8 mouse cellular contexts compared by ENCODE assay signal in the genomic region with DNA sequence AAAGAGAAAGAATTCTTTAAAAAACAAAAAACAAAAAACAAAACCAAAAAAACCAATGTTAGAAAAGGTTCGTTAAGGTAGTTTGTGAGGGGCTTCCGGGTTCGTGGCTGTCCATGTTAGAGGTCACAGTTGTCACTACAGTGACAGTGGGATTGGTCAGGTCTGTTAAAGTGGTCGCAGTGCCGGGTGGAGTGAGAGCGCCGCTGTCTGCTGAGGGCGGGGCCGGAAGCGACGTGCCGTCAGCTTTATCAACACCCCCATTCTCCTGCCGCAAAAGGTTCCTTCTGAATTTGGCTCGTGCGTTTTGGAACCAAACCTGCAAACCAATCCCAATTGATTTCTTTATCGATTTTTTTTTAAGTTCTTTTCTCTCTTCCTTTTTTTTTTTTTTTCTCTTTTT. TPM values are rescaled to one million over a fixed set of nuclear protein-coding genes. Genes with fewer than 3 reads are reported as not detected.
A peak's percentile ranks its signal among the peaks of the same experiment; 100 is the strongest.
DNase-seq lines count a peak whose midpoint lies in the region; ATAC-seq lines count a peak whose summit lies in the region.

No protein-coding gene starts in this region.

- intact Hi-C loops in heart, postnatal 36 days (cut with DNase I), result no loop called here
- intact Hi-C loops in gastrocnemius, postnatal 14 days (cut with DNase I; ENCODE audit: low total_unique reads), result loop anchor here (10.0 kb wide), 2 partner anchors 433 to 593 kb away; a partner anchor contains a TSS

- peak overlapping the region; percentile 62 for H3K4me2 ChIP-seq in stomach, embryonic 16.5 days (ENCODE audit: low read depth, low read length)

- DNase-seq in heart, adult 11 months, result peak; percentile 79
- no peak for DNase-seq in heart, postnatal 36 days
- DNase-seq in c-Kit-positive CD71-negative TER-119-negative erythroid progenitor cells, embryonic 14.5 days (ENCODE audit: low read depth), result peak; percentile 50
- no peak for DNase-seq in spleen, postnatal 36 days (ENCODE audit: low spot score in 2 of 2)
- DNase-seq in gastrocnemius, postnatal 14 days, result no peak

- ATAC-seq in hematopoietic stem cell, adult 5-6 weeks (replicated peaks in 1 of 2; ENCODE audit: insufficient read depth in 1 of 2, low FRiP score in 2 of 2, low TSS enrichment in 1 of 2, low read depth in 1 of 2, poor library complexity in 2 of 2, severe bottlenecking in 2 of 2), result peak; percentile 62 to 64
- ATAC-seq in stomach, embryonic 16.5 days (ENCODE audit: insufficient read depth, low FRiP score), result no peak

- no peaks in the 10 kb centered on the region for H3K79me2 ChIP-seq in macrophage (ENCODE audit: inconsistent target)

- peaks cover 38% of the 10 kb centered on the region for H3K27me3 ChIP-seq in stomach, embryonic 16.5 days (ENCODE audit: control insufficient read depth, insufficient read depth, low read length)

- no peaks in the 10 kb centered on the region for H3K36me3 ChIP-seq in macrophage (ENCODE audit: inconsistent target)
- H3K36me3 ChIP-seq in stomach, embryonic 16.5 days (ENCODE audit: control insufficient read depth, insufficient read depth, low read length), result no peaks in the 10 kb centered on the region

- H3K27ac ChIP-seq in macrophage, result no peak overlapping the region
- H3K27ac ChIP-seq in stomach, embryonic 16.5 days (ENCODE audit: low read length), result no peak overlapping the region

- no peaks in the 10 kb centered on the region for H3K4me1 ChIP-seq in stomach, embryonic 16.5 days (ENCODE audit: control insufficient read depth, insufficient read depth, low read length)

- no peak overlapping the region for H3K9ac ChIP-seq in stomach, embryonic 16.5 days (ENCODE audit: low read length)

- peak overlapping the region; percentile 23 for H3K4me3 ChIP-seq in macrophage (ENCODE audit: inconsistent target)
- H3K4me3 ChIP-seq in stomach, embryonic 16.5 days (replicated peaks; ENCODE audit: low read length), result peak overlapping the region; percentile 37

- H3K9me3 ChIP-seq in stomach, embryonic 16.5 days (replicated peaks; ENCODE audit: control insufficient read depth, low read length), result no peaks in the 10 kb centered on the region

- 2% methylated on average over 15 of the region's 16 CpGs for whole genome bisulfite sequencing in macrophage (ENCODE audit: missing documents)
- 2% methylated on average over 16 of the region's 16 CpGs for WGBS in stomach, embryonic 16.5 days

RNA-seq across cellular contexts. Expression of a gene that starts 17.1 kb away (rescaled TPM):
- not detected for total RNA-seq in heart, postnatal 36 days (2021)
- total RNA-seq in hematopoietic stem cell, adult 5-6 weeks (2017), result not detected in 2 replicates
- under 1 TPM in 1 of 26 experiments, not detected in 25; 0.73 TPM for total RNA-seq in macrophage (2018; cell fraction: chromatin; rRNA removed)
- total RNA-seq in macrophage (2018; cell fraction: cytosol; rRNA removed), result not detected
- total RNA-seq in macrophage (2018; cell fraction: nucleus; rRNA removed), result under 1 TPM in 1 of 26 experiments, not detected in 25; 0.55 TPM
- polyA plus RNA-seq in macrophage (2018), result not detected in 3 replicates
- polyA plus RNA-seq in stomach, embryonic 16.5 days (2015; fragmentation: Nextera tagmentation; extraction: Ambion mirVana), result 0.87 and 1.2 TPM in 2 replicates
- total RNA-seq in gastrocnemius, postnatal 14 days (2021), result not detected

RNA-seq across cellular contexts. Expression of a gene that starts 25.3 kb away (rescaled TPM):
- total RNA-seq in heart, postnatal 36 days (2021), result 10 to 100 TPM; 10.8 to 15.2 TPM
- total RNA-seq in hematopoietic stem cell, adult 5-6 weeks (2017), result 8.1 and 9.9 TPM in 2 replicates
- 10 to 100 TPM in 1 of 26 experiments, 1 to 10 TPM in 24, not detected in 1; 1.1 to 12.1 (median 4.0) TPM for total RNA-seq in macrophage (2018; cell fraction: chromatin; rRNA removed)
- 10 to 100 TPM in 24 of 26 experiments, 1 to 10 TPM in 2; 9.2 to 19.6 (median 14.8) TPM for total RNA-seq in macrophage (2018; cell fraction: cytosol; rRNA removed)
- 10 to 100 TPM in 8 of 26 experiments, 1 to 10 TPM in 18; 2.9 to 23.2 (median 7.1) TPM for total RNA-seq in macrophage (2018; cell fraction: nucleus; rRNA removed)
- 5.2 to 14.8 TPM (median 11.9 TPM) in 3 replicates for polyA plus RNA-seq in macrophage (2018)
- polyA plus RNA-seq in stomach, embryonic 16.5 days (2015; fragmentation: Nextera tagmentation; extraction: Ambion mirVana), result 29.9 and 39.6 TPM in 2 replicates
- 10 to 100 TPM; 15.0 to 16.0 TPM for total RNA-seq in gastrocnemius, postnatal 14 days (2021)

Comparison
In these comparisons a context has a peak if more than half of its experiments do, and no peak if none do; other contexts are left out.
1. DNase-seq: peak in heart, adult 11 months (single experiment) and c-Kit-positive CD71-negative TER-119-negative erythroid progenitor cells, embryonic 14.5 days (single experiment); none in heart, postnatal 36 days (0 of 2), spleen, postnatal 36 days (0 of 2) and gastrocnemius, postnatal 14 days (single experiment).